Mouse (Mus musculus) bone marrow macrophage, adult 2 months (primary cell): Measurements from ENCODE around the gene Foxk1.

Experiments
- CTCF ChIP-seq: IDR thresholded peaks from 2 replicates; pipeline ENCODE4 v1.5.1; 2012; ENCODE audit warnings: low read depth, mild to moderate bottlenecking, low read length, moderate library complexity
- POLR2A ChIP-seq: IDR thresholded peaks from 2 replicates; pipeline ENCODE4 v1.6.1; 2012; ENCODE audit warnings: mild to moderate bottlenecking, low read depth, low read length, borderline replicate concordance

DNA sequence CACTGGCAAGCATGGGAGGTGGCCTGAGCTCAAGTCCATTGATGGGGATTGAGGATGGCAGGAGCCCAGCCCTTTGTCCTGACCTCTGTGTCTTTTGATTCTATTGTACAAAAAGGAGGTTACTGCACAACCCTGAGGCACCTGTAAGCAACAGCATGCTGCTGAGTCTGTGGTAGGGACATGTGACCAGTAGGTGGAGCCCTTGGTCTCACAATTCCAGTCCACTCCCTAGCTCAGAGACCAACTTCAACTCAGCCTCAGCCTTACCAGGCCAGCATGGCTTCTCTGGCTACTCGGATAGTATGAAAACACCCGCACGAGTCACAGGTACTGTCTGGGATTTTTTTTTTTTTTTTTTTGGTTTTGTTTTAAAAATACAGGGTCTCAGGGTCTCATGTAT is 101.1 kb downstream of the Foxk1 start:
- TF ChIP-seq POLR2A (no peak), CTCF (peak; percentile 59)
